Mouse (Mus musculus) telencephalon, adult 2 months (tissue): ENCODE results near the gene Polr1d.

Experiments
- DNase-seq: peaks from one replicate; pipeline ENCODE4 v3.0.0-alpha.2; 2011; ENCODE audit warnings: low read depth, low spot score

Gene Polr1d

DNA sequence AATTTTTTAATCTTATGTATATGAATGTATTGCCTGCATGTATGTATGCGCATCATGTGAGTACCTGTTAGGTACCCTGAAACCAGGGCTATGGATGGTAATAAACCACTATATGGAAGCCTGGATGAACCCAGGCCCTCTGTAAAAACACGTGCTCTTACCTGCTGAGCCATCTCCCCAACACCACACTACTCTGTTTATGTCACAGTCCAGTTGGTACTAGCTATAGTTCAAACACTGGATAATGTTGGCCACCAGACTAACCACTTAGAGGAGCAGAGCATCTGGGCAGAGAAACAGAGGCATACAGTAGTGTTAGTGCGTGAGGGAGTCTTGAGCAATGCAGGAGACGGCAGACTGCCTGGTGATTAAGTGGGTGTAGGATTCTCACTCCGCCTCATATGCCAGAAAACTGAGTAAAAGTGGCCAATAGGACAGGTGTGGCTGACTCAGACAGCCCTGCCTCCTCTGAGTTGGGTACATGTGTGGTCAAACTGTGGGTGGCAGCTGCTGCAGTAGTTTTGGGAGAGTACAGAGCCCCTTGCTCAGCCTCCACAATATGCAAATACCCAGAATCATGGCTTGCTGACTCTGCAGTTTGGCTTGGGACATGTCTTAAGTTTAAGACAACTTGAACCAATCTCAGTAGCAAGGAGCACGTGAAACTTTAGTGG lies 21.1 kb upstream of the Polr1d start:
- DNase-seq = no peak

DNA sequence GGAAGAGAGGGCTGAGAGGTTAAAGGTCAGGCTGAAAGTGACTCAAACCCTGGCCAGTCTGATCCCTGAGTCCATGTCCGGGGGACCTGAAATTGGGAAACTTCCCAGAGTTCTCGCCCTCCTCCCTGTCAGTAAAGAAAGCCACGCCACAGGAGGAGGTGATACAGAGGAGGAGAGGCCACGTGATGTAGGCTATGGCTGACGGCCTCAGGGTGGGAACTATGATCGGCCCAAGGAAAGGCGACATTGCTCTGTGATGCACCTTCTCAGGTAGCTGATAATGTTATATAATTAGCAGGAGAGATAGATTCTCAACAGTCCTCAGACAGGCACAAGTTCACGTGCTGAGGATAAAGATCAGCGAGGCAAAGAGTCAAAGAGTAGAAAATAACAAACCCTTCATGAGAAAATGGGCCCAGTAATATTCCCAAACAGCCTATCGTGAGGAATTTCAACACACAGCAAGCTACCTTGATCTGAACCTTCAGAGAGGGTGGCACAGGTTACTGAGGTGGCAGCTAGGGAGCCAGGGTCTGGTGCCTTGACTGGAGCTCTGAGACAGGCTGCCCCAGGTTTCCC lies 20.0 kb upstream of the Polr1d start:
- DNase-seq = no peak

DNA sequence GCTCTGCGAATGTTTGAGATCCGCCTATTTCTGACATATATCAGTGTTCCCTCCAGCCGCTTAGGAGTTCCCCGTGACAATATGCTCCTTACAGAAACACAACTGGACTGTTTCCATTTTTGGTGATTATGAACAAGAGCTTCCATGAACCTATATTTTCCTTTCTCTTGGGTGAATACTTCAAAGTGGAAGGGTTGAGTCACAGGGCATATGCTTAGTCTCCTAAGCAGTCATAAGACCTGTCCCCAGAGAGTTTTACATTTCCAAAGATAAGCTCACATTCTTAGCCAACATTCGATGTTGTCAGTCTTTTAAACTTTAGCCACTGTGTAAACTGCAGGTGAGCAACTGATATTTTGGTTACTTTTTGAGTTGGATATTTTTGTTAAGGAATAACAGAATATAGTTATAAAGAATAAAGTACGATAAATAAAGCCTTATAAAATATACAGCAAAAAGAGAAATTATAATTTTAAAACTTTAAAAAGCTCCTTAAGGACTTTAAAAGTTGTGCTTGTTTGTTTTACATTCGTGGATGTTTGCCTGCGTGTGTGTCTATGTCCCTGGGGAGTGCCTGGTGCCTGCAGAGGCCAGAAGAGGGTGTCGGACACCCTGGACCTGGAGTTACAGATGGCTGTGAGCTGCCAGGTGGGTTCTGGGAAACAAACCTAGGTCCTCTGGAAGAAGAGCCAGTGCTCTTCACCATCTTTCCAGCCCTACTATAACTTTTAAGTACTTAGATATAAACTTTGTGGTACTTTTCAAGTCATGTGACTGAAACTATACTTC lies 19.0 kb upstream of the Polr1d start:
- no peak for DNase-seq

DNA sequence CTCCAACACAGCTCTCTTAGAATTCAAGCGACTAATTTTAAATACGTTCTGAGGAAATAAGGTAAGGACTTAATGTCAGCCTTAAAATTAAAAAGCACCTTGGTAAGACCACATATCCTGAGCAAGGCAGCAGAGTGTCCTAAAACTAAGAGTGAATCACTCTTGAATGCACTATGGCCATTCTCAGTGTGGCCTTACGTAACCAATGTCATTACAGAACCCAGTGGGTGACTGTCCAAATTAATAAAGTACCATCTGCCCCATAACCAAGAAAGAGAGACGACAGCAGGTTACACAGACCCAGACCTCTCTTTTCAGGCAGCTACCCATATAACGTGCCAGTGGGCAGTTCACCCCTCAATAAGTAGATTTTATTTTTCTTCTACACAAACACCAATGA lies 18.2 kb upstream of the Polr1d start:
- no peak for DNase-seq

DNA sequence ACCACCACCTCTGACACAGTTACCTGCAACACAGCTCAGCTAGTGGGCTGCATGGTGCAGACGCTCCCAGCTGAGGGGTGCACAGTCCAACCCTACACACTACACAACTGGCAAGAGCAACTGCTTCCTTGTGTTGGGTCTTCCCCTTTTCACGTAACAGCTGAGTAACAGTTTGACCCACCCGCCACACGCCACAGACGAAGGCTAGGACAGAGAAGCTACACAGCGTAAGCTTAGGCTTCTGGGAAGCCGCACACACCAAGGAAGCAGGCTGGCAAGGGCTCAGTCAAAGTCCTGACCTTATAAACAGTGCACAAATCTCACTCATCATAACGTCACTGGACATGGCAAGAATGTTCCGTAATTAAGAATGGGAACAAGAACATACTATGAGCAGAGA lies 17.5 kb upstream of the Polr1d start:
- DNase-seq = no peak

DNA sequence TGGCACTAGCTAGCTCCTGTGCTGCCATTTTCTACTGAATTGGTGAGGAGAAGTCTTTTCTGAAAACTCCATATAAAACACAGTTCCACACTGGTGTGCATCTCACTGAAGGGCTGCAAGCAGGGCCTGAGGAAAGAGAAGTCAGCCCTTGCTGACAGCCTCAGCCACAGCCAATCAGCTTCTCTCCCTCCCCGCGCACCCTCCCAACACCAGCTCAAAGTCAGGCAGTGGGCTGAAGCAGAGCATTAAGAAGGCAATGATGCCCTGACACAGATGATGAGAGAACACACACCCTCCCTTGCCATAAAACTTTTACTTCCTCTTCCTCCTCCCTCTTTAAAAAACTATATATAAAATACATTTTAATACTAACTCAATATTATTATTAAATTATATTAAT lies 16.8 kb upstream of the Polr1d start:
- no peak for DNase-seq

DNA sequence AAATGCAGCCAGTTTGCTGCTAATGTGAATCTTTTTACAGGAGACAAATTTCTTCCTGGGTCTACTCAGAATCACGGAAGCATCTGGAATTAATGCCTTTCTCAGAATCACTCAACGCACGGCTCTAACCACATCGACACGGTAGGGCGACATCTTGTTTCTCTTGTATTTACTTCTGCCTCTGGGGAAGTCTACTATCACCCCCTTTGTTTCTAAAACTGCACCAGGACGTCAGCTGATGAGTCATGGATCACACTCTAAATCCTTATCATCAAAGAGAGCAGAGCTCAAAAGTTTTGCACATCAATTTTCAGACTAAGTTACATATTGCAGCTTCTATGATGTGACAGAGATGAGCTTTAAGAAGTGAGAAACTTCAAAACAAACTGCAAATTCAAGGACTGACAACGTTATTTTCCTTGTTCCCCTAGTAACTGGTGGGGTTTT lies 13.6 kb upstream of the Polr1d start:
- no peak for DNase-seq

DNA sequence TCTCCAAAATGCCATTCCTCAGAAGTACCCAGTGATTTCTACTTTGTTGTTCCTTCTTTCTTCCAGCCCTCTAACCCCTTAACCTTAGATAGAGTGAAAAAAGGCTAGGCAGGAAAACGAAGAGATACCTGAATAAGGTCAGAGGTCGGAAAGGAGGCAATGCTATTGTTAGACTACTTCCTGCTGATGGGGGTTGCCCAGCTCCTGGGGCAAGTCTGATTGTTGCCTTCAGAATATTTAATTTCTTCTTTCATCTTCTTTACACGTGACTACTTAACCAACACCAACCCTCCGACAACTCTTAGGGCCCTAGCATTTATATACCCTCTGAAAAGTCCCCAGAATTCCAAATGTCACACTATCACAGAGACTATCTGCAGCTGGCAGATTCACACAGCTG lies 10.7 kb upstream of the Polr1d start:
- no peak for DNase-seq

DNA sequence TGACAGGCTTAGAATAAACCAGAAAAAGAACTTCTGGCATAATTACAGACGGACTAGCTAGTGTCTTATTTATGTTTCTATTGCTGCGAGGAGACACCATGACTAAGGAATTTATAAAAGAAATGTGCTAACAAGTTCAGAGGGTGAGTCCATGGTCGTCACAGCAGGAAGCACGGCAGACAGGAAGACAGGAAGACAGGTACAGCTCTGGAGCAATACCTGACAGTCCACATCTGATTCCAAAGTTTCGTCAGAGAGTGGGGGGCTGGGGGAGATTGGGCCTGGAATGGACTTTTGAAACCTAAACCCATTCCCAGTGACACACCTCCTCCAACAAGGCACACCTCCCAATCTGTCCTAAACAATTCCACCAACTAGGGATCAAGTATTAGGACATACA lies 9.9 kb upstream of the Polr1d start:
- DNase-seq = no peak

DNA sequence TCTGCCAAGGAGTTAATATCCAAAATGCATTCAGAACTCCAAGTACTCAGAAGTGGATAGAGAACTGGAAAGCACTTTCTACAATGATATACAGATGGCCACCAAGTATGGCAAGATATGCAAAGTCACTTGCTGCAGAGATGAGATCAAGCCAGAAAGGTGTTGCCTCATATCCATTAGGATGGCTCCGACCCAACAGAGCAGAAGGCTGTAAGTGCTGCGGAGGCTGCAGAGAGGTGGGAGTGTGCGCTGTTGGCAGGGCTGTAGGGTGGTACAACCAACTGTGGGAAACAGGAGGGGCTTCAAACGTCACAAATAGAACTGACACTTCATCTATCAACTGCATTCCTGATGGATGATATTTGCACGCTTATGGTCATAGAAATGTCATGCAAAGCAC lies 8.0 kb upstream of the Polr1d start:
- no peak for DNase-seq

DNA sequence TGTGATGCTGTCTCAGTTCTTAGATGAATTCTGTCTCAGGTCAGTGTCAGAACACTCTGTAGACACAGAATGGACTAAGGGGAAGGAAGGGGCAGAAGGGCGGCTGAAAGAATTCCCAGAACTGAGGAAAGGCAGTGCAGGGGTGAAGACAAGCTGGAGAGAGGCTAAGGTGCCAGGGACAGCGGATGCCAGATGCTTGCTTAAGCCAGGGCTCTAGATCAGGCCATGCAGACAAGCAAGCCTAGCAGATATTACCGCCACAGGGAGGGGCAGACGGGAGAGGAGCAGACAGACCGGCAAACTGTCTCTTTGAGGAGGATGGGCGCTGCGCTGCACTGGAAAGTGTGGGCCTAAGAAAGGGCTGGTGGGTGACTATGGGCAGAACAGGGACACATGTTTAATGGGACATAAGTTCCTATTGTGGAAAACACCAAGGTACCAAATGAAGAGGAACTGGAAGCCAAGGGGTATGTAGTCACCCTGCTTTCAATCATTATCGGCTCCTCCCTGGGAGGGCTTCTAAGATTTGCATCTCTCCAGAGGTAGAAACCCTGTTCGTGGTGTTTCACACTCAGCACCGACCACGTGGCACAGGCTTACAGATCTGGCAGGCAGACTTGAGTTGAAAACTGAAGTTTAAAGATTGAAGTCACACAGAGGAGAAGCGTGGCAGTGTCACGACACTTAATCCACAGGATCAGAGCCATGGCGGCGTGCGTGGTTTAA lies 5.9 kb upstream of the Polr1d start:
- DNase-seq = no peak

DNA sequence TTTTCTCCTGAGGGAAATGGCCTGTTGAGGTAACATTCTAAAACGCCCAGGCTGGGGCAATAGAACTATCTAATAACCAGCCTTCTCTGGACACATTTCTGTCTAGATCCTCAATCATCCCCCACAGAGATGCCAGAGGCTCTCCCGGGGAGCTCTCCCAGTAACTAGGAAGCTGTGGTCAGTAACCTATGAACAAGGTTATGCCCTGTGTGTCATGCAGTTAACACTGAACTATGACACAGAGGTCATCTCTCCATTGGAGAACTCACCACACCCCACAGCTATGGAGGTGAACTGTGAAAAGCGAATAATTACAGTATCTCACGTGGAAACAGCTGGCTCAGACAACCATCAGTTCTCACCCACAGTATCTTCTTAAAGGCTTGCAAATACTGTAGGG lies 5.0 kb upstream of the Polr1d start:
- no peak for DNase-seq

DNA sequence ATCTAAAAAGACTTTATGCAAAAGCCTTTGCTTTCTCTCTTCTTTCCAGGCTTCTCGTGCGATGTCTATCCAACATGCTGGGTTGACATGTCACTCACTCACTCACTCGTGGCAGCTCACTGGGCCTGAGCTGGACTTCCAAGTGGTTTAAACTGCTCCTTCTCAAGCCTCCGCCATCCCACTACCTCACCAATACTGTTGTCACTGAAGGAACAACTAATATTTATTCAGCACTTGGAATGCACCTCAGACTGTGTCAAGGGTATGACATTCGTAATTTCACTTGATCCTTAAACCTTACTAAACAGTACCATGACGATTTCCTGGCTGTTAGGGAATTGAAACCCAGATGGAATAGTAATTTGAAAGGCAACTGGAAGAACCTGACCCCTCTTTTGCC lies 3.0 kb upstream of the Polr1d start:
- no peak for DNase-seq

DNA sequence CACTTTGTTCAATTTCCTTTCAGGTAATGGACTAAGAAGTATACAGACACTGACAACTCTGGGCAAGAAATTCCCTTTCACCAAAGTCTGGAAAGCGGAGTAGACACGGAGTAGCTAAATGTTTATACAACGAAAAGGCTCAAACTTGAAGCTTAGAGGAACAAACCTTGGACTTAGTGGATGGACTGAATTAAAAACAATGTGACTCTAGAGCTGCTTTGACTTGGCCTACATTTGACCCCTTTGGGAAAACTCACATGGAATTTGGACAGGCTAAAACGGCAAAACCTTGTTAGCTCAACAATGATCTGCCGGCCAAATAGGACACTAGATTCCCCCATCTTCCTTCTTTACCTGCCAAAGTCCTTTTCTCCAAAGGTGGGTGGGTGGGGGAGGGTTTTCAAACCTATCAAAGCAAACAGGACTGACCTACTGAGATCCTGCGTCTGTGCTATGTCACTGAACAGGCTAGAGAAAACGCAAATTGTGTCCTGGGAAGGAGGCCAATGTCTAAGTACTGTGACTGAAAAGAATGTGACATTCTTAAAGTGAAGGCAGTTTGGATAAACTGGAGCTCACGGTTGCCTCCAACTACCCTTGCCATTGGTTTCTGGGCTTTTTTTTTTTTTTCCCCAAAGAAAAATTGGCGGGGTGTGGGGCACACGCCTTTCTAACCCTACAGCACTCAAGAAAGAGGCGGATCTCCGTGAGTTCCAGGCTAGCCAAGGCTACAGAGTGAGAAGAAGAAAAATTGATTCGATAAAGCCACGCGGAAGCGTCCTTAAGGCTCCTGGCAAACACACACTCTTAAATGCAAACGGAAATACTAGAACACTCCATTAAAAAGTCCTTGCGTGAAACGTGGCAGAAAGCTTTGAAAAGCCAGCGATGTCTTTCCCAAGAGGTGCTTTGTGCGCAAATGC lies 1.5 kb upstream of the Polr1d start:
- no peak for DNase-seq

DNA sequence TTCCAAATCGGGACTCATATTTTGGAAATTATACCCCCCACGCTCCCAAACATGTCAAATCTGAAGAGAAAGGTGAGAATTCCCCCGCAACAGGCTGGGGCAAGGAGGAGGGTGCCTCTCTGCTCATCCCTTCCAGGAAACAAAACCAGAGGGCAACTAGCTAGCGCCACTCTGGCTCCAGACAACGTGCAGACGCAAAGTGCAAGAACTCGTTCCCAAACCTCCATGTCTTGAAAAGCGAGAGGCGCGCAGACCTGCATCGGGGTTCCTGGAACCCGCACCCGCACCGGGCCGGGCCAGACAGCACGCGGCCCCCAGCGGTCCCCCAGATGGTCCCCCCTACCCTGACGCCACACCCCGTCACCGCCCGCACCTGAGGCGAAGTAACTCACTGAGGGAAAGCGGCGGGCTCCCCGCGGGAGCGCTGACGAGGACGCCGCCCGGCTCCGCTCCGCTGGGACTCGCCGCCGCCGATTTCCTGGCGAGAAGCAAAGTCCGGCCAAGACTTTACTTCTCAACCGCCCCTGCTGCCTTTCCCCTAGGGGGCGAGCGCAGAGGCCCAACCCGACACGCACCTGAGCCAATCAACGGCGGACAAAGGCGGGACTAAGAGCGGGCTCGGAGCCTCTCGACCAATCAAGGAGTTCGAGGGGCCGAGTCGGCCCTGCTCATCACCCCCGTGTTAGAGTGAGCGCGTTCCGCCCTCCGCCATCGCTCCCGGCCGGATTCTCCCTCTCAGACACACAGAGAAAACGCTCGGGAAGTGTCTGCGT lies 638 bp upstream of the Polr1d start, which contains the start of gene Lnx2:
Lnx2 (minus strand) TSS at position 561 of the 773 bp plus-strand sequence.
- DNase-seq = peak; percentile 95

DNA sequence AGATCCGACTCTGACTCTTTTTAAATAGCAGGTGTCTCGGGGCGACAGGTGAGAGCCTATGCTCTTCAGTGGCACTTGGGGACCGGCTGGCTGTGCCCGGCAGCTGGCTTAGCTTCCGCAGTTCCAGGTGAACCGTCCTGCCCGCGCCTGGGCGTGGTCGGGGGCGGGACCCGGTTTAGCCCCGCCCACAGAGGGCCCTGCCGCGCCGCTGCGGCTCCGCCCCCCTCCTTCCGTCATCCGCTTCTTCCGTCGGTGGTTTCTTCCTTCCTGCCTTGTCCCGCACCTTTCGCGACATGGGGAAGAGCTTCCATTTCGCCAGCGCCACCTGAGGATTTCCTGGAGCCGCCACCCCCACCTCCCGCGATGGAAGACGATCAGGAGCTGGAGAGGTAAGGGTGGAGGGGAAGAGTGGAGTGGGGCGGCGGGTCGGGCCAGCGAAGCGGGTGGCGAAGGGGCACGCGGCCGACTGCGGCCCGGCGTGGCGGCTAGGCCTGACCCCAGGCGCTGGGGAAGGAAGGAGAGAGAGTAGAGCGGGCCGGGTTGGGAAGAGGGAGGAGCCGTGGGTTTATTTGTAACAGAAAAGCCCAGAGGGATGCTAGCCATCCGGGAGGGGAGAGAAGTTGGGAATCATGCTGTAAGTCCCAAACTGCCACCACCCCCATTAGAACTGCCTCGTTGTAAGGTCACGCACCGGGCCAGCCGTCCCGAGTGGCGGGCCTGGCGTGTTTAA lies 620 bp downstream of the Polr1d start:
- peak; percentile 61 for DNase-seq

DNA sequence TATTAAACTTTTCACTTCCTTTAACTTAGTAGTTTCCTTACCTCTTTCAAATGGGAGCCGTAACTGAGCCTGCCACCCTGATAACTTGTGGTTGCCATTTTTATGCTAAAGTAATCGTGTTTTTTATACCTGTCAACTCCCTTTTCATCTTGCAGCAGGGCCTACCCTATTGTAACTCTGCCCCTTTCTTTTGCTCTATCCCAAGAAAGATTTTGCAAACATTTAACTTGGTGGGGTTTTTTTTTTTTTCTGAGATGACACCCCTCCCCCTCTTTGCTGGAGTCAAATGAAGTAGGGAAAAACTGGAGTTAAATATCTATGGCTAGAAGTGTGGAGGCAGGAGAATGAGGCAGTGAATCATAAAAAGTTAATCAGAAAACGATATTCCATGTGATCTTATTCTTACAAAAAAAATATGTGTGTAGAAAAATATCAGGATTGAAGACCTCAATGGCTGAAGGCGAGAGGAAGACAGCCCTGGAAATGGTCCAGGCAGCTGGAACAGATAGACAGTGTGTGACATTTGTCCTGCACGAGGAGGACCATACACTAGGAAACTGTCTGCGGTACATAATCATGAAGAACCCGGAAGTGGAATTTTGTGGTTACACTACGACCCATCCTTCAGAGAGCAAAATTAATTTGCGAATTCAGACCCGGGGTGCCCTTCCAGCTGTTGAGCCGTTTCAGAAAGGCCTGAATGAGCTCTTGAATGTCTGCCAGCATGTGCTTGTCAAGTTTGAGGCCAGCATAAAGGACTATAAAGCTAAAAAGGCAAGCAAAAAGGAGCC lies 1.5 kb downstream of the Polr1d start:
- no peak for DNase-seq

DNA sequence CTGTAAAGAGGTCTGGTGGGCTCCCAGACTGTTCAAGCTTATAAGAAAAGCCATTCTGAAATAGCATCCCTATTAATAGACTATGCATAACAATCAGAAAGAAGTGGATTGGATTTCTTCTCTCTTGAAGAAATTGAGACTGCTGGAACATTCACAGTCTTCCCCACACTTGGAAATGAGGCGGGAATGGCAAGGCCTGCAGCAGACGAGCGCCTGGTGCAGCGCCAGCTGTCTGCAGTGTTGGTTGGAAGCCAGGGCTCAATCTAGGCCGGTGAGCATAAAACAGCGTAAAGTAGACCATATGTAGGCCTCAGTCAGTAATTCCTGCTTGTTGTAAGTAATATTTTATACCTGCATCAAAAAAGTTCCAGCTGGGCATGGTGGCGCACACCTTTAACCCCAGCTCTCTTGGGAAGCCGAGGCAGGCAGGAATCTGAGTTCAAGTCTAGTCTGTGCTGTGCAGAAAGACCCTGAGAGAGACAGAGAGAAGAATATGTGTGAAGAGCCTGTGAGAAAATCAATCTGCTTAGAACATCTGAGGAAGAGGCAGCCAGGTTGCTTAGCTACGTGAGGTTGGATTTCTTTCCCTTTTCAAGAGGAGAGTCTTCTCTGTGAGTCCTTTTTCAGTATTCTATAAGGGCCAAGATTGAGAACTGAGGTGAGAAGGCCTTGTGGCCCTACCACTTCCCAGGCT lies 8.5 kb downstream of the Polr1d start:
- DNase-seq = peak; percentile 79
